Mouse (Mus musculus): Measurements from ENCODE around the gene Sirt2.

The Sirt2 gene

DNA sequence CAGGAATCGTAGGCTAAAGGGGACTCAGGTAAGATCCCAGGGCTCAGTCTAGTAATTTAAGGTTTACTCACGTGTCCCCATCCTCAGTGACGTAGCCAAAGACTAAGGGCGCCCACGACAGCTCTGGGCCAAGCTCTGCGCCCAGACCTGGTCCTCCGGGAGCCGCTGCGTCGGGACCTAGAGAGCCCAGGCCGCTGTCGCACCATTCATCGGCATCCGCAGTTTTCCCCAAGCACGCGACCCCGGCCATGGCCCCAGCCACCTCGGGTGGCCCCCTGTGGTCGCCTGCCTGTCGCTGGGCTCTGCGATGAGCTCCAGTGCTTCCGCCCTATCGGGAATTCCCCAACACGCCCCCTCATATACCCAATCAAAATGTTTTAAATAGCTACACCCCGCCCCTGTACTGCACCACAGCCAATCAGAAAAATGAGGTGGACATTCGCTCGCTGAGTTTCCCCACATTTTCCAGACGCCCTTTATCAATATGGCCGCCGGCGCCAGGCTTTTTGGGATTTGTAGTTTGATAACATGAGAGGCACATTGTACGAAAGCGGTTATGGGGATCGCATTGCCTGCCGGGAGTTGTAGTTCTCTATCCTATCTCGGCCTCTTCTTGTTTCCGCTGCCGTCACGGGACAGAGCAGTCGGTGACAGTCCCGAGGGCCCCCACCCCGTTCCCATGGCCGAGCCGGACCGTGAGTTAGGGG lies at the start of gene Sirt2:
TSS of gene Sirt2 (plus strand) at position 563 of the 707 bp plus-strand sequence.
- peak; percentile 96 to 97 for DNase-seq

DNA sequence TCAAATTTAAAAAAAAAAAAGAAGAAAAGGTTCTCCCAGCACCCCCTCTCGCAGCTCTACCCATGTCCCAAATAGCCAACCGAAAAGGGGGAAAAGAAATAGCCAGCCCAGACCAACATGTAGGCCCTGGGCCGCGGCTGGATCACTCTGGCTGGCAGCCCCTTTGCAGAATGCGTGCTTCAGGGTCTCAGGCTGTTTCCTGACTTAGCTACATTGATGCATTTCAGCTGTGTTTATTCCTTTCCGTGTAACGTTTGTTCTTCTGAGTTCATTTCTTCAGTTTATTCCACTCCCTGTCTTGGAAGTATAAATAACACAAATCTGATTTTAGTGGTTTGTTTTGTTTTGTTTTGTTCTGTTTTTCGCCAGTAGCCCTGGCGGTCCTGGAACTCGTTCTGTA lies 48.8 kb upstream of the Sirt2 start:
- DNase-seq: no peak

DNA sequence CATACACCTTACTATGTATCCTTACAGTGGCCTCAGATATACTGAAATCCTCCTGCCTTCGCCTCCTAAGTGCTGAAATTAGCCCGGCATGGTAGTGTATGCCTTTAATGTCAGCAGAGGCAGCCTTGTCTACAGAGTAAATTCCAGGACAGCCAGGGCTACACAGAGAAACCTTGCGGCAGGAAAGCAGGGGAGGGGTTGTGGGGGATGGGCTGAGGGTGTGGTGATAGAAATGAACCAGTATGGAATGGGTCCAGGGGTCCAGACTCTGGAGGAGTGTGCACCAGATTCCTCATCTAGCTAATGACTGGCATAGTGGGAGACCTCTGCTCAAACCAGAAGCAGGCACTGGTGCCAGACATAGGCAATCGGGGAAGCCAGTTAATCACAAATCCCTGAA lies 47.4 kb upstream of the Sirt2 start:
- no peak for DNase-seq

DNA sequence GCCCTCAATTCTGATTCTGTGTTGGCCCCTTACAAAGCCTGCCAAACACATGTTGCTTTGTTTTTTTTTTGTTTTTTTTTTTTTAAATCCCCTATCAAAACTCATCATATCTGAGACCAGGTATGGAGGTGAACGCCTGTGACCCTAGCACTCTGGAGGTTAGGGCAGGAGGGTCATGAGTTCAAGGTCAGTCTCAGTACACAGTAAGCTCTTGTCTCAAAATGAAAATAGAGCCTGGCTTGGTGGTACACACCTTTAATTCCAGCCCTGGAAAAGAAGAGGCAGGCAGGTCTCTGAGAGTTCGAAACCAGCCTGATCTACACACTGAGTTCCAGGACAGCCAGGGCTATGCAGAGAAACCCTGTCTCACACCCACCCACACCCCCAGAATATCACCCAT lies 46.9 kb upstream of the Sirt2 start:
- no peak for DNase-seq

DNA sequence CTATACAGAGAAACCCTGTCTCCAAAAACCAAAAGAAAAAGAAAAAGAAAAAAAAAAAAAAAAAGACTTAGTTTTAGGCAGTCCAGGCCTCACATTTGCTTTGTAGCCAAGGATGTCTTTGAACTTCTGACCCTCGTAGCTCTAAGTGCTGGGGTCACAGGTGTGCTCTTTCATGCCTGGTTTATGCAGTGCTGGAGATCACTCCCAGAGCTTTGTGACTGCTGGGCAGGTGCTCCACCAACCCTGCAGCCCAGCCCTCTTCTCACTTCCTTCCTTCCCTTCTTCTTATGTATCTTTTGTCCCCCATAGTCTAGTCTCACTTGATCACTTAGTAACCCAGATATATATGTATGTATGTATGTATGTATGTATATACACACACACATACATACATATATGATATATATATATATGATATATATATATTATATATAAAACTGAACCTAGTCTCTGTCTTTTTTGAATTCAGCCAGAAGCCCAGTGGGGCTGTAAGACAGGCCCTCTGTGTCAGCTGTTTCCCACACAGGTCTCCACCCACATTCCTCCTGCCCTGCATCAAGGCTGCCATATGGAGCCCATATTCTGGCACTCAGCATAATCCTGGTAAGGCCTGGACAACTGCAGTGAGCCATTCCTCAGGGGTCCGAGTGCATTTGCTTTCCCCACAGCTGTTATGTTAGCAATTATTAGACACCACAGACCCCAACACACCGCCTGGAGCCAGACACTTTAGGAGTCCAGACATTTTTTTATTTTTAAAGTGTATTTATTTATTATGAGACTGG lies 45.6 kb upstream of the Sirt2 start:
- DNase-seq: peak; percentile 39 to 53

DNA sequence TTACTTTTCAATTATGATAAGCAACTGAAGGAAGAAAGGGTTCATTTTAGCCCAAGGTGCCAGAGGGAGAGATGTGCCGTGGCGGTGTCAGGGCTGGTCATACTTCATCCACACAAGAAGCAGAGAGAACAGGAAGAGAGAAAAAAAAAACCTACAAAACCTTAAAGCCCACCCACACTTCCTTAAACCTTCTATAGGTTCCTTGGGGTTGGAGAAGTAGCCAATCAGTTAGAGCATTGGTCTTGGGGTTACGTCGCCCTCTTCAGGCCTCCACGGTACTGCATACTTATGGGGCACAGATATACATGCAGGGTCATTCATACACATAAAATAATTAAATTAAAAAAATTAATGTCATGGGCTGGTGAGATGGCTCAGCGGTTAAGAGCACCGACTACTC lies 44.5 kb upstream of the Sirt2 start:
- DNase-seq: no peak

DNA sequence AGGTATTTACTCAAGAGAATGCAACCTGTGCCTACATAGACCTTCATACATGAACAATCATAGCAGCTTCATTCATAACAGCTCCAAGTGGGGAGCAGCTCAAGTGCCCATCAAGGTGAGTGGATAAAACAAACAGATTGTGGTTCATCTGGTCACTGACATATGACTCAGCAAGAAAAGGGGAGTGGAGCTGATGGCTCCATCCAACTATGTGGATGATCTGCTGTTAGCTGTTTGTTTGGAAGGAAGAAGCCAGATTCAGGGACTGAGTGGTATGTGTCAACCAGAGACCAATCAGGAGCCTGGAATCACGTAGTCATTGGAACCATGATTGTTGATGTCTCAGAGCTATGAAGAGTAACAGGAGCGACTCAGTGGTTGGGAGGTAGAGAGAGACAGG lies 41.9 kb upstream of the Sirt2 start:
- no peak for DNase-seq

DNA sequence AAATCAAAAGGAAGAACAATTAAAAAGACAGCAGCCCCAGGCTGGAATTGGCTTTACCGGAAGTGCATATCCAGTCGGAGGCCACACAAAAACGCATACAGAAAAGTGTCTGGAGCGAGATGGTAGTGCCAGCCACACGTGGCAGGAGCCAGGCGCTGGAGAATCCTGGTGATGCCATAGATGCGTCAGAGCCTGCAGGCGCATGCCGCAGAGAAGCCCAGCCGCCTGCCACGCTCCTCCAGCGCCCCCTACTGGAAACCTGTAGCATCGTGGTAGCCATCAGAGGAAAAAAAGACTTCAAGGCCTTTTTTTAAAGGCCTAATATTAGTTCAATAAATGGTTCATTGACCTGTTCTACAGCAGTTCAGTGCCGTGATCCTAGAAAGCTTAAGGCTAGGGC lies 39.9 kb upstream of the Sirt2 start:
- DNase-seq: peak; percentile 92 to 95

DNA sequence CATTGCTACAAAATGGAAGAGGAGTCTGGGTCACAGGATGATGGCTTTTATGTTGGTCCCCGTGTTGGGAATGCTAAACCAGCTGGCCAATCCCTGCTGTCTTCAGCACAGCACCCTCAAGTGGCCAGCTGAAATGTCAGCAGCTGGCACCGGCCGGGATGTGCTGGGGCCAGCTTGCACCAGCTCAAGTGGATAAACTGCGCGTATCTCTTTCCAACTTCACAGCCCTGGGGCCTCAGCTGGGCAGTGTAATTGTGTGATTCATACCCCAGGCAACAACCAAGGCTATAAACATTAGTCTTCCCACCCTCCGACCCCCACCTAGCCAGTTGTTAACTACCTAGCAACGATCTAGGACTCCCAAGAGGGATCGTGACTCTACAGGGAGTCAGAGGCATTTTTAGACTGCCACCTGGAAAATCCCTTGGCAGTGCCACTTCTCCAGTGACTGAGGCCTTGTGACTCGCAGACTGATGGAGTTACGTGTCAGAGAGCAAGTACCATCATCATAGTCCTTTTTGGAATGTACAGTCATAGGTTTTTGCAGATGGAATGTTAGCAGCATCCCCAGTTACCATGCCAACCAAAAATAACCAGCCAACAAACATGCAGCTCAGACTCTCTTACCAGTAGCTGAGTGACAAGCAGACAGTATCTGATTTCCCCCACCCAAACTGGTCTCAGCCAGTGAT lies 38.7 kb upstream of the Sirt2 start:
- DNase-seq: peak; percentile 62 to 65

DNA sequence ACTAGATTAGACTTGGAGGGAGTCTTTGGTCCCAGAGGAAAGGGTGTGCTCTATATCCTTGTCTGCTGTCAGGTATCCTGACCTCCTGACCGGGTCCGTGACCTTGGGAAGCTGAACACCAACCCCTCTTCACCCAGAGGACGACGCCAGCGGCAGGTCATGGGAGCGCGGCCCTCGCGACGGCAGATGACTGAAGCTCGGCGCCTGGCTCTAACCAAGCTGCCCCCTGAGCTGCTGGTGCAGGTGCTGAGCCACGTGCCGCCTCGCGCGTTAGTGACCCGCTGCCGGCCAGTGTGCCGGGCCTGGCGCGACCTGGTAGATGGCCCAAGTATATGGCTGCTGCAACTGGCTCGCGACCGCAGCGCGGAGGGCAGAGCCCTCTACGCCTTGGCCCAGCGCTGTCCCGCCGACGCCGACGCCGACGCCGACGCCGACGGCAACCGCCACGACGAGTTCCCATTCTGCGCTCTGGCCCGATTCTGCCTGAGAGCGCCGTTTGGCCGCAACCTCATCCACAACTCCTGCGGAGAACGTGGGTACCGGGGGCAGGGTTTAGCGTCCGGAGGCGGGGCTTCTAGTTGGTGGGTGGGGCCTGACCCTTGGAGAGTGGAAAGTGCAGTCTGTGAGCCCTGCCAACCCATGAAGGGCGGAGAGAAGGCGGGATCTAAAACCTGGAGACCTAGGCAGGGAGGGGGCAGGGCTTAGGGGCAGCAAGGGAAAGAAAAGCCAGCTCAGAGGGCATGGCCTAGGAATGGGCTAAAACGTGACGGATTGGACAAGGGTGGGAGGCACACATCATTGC lies 34.0 kb upstream of the Sirt2 start:
- DNase-seq: peak; percentile 82 to 87

DNA sequence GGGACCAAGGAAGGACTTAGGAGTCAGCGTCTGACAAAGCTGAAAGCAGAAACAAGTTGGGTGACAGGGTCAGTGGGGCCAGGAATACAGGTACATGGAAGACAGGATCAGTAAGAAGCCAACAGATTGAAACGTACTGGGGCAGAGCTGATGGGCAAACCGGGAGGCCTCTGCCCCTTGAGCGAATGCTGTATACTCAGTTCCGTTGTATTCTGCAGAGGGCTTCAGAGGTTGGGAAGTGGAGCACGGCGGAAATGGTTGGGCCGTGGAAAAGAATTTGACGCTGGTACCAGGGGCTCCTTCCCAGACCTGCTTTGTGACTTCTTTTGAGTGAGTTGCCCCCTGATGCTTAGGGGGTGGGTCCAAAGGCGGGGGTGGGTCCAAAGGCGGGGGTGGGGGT lies 33.3 kb upstream of the Sirt2 start:
- DNase-seq: no peak

DNA sequence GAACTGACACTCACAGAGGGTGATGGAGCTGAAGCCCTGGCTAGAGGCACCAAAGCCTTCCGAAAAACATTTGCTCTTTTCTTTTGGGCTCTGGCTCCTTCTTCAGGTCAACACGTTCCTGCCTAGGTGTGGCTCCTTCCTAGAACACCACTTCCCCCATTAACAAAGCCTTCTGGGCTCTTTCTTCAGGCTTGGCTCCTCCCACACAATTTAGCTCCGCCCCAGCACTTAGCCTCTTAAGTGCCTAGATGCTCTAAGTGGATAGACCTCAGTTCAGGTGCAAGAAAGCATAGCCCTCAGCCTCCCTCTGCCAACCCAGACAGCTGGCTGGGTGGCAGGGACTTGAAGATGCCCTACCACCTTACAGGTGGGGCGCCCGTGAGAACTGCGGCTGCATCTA lies 30.8 kb upstream of the Sirt2 start:
- no peak for DNase-seq

DNA sequence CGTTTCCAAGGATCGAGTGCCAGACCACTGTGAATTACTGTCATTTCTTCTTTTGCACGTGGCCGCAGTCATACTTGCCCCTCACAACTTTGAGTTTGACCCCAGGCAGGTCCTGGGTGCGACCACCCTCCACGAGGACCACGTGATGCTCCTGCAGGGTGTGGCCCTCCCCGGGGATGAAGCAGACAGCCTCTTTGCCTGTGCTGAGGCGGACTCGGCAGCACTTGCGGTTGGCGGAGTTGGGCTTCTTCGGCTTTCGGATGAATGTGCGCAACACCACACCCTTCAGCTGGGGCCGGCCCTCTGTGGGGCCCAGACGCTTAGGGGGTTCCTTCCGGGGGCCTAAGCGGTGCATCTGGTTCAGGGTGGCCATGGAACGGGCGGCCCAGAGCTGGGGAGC lies 26.7 kb upstream of the Sirt2 start:
- no peak for DNase-seq

DNA sequence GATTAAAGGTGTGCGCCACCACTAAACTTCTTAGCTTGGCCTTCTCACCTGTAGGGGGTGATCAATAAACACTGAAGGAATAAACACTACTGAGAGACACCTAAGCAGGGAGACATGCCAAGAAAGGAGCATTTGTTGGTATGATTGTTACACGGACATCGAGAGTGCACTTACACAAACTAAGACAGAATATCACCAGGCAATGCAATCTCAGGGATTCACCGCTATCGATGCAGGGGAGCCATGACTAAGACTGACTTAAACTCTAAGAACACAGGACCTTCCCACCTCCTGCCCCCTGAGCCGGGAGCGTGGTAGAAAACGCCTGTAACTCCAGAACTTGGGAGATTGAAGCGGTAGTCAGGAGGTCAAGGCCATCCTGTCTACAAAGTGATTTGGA lies 25.6 kb upstream of the Sirt2 start:
- DNase-seq: no peak

DNA sequence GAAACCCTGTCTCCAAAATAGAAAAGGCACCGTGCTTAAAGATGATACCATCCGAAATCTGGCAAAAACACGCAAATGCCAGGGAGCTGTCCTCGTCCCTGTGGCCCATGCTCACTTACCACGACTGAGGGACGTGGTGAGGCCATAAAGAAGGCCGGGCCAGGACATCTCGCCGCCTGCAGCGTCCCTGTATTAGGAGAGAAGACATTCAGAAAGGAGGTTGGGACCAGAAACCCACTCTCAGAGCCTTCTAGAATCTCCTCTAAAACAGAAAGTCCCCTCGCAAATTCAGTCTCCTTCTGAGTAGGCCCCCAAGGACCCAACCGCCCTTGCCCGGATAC lies 25.2 kb upstream of the Sirt2 start:
- no peak for DNase-seq

DNA sequence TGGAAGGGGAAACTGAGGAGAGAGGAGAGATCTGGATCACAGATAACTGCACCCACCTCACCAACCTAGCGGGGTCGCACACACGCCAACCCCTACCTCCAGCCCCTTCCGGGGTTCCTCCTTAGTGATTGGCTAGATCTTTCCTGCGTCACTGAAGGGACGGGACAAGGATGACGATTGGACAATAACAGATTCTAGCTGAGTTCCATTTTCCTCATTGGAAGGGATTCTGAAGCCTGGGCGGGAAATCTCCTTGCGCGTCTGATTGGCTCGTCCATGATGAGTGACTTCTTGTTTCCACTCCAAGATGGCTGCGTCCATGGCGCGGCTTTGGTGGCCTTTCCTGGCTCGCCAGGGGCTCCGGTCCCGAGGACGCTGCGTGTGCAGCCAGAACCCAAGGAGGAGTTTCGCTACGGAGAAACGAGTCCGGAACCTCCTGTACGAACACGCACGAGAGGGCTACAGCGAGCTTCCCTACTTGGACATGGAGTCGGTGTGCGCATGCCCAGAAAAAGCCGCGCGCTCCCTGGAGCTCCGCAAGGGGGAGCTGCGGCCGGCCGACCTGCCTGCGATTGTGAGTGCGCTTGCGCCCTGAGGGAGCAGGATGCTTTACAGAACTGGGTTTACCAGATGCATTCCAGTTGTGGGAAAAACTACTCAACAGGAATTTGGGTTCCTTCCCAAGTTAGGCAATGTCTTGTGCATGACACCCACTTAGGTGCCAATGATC lies 24.7 kb upstream of the Sirt2 start, which contains the start of the genes Mrps12 and Sars2:
TSS of gene Mrps12 (minus strand) at position 112 of the 730 bp plus-strand sequence.
TSS of gene Sars2 (plus strand) at position 284 of the 730 bp plus-strand sequence.
- DNase-seq: peak; percentile 95 to 96

DNA sequence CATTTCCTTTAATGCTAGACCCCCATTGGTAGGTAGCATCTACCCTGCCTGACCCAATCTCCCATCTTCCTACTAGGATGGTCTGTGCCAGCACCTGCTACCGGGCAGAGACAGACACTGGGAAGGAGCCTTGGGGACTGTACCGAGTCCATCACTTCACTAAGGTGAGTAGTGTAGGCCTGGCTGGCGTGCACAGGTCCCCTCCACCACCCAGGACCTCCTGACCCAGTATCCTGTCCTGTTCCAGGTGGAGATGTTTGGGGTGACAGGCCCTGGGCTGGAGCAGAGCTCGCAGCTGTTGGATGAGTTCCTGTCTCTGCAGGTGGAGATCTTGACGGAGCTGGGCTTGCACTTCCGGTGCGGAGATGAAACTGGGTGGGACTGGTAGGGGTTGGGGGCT lies 16.6 kb upstream of the Sirt2 start:
- no peak for DNase-seq

DNA sequence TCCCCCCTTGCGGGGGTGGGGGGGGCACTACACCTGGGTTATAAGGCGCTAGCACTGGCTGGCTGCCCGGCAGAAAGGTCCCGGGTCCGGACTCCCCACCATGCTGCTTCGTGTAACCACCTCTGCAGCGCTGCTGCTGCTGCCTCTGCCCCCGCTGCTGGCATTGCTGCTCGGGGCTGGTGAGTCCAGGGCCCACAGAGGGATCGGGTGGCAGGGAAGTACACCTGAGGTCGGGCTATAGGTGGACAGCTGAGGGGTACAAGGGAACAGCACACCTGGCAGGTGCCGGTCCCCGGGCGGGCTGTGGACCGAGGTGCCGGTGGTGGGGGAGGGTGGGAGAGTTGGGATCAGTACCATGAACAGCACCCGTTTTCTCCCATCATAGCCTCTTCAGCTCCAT lies 10.5 kb upstream of the Sirt2 start, which contains the start of gene Ccer2:
TSS of gene Ccer2 (plus strand) at position 96 of the 400 bp plus-strand sequence.
- DNase-seq: no peak

DNA sequence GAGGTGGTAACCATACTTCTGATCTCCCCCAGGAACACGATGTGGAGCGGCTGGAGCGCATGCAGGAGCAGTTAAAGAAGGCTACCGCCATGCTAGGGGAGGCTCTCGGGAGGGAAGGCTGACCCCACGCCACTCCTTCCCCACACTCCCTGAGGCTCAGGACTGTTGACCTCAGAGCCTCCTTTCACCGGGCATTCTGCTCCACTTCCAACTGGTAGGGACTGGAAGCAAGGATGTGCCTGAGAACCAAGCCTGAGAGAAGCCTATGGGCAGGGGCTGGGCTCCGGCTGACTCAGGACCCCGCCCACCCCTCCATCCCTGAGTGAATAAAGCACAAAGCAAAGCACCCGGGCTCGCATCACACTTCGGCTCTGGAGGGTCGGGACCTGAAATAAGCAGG lies 7.9 kb upstream of the Sirt2 start:
- DNase-seq: no peak

DNA sequence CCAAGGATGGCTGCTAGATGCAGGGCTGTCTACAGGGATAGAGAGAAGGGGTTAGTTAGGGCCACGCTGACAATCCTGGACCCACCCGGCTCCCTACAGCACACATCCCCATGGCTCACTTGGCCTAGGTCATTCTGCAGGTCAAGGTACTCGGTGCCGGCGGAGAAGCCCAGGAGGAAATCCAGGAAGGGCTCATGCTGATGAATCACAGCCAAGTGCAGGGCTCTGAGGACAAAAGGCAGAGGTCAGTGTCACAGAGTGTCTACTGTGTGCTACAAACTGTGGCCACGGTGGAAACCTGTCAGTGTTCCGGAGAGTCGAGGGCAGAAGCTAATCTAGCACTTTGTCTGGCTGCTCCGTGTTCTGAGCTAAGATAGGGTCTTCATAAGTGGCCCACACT lies 4.6 kb upstream of the Sirt2 start:
- DNase-seq: no peak

DNA sequence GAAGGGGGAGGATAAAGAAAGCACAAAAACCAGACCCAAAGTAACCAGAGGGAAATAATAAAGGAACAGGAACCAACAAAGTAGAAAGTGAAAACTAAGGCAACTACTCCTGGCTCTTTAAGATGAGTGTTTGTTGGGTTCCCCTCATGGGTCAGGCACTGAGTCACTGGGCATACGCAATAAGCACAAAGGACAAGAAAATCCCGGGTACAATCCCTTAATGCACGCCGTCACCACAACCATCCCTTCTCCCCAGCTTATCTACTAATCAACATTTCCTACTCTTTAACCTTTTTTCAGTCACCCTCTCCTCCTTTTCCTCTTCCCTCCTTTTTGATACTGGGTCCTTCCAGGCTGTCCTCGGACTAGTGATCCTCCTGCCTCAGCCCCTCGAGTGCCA lies 1.3 kb upstream of the Sirt2 start:
- DNase-seq: no peak

DNA sequence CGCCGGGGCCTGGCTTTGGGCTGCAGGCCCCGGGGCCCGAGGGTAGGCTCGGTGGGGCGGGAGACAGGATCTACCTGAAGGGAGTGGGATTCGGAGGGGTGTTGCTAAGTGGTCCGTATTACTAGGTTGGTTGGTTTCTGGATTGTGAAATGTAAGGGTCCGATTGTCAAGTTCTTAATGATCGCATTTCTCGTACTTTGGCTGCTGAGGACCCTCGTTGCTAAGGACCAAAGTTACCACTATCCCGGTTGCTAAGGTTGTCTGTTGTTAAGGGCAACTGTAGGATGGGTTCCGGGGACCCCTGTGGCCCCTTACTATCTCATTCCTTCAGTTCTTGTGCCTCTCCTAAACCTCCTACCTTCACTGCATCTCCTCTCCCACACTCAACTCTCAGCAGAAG lies 375 bp downstream of the Sirt2 start:
- no peak for DNase-seq
